Mouse (Mus musculus): ENCODE results near the gene Trim63.

Trim63 gene

DNA sequence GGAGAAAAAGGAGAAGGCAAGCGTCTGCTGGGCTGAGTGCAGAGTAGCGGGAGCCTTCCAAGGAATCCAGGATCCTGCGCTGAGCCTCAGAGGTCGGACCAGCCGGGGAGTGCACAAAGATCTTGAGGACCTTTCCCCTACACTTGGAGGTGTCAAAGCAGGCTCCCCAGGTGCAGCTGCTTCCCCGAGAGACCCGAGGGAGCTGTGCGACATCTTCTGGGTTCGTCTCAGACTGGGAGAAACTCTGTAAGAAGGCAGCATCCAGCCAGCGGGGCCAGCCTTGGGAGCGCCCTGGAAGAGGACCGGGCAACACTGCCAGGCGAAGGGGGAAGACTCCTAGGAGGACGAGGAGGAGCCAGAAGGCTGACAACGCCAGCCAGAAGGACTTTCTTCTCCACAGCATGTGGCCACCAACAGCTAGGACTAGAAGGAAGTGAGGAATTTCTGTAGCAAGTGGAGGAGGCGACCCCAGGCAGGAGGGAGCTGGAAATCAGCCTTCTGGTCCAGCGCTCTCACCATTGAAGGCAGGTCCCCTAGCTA, 56.5 kb downstream of the Trim63 start:
- no peak for DNase-seq

DNA sequence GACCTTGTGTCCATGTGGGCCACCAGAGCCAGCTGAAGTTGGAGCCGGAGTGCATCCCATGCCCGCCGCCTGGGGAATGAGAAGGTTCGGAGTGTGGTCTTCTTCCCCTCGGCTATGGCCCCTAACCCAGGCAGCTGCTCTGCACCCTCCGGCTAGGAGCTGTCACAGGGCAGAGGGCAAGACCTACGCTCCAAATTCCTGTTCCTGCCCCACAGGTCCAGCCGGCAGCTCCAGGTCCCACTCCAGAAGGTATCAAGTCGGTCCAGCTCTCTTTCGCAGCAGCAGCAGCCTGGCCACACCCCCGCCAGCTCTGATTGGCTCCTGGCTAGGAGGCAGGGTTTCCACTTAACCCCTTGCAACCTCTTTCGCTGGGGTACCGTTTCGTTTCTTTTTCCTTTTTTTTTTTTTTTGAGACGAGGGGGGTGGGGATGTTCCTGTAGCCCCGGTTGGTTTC, 57.4 kb downstream of the Trim63 start:
- peak; percentile 88 for DNase-seq

DNA sequence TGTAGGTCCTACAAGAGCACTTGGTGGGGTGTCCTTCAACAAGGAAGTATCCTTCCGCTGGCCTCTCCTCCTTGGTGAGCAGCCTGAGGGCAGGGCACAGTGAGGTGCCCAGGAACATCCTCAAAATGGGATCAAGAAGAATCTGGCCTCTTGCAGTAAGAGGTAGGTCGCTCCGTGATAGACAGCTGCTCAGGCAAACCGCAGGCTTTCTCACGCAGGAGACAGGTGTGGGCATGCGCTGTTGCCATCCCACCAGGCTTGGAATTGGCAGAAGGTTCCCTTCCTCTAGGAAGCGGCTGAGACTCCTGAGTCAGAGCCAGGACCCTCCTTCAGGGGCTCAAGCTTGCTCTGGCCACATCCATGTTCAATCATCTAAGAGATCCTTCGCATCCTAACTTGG, 58.4 kb downstream of the Trim63 start:
- no peak for DNase-seq

DNA sequence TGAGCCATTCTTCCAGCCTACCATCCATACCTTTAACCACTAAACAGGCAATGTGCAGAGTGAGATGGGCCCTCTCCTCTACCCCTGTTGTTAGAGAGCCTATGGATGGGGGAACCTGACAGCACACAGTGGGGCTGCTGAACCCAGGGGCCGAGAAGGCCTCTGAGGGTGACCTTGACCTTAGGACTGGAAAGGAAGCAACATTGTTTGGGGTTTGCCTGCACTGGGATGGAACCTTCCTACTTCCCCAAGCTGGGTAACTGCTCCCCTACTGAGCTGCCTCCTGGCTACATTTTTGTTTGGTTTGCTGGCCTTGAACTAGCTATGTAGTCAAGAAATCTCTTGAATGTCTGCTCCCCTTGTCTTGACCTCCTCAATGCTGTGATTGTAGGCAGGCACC, 59.4 kb downstream of the Trim63 start:
- DNase-seq: no peak

DNA sequence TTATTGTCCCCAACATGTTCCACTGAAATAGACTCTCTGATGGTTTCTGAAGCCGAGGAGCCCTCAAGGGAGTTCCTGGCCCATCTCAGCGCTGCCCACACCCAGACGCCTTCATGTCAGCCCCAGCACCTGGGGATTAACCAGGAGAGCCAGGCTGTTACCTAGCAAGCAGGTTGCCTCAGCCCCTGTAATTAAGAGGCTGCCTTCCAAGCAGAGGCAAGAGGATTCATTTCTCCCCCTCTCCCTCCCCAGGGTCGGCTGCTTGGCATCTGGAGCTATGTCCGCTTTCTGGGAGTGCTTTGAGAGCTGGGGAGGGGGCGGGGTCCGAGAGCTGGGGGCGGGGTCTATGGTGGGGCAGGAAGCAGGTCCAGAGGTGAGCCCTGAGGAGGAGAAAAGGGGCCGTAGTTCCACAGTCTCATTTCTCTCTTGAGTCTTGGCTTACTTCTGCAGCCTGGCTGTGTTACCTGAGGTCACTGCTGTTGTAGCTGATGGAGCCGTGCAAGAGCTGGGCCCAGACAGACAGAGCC, 63.2 kb downstream of the Trim63 start:
- no peak for DNase-seq

All from layer of hippocampus, adult 9-11 months (tissue).